Mouse (Mus musculus) cerebellum, adult 11-12 months (tissue): ENCODE measurements at regions not wholly inside any gene's neighbourhood (a gene's known extent, or its start where the extent isn't known, plus 50 kb on each side); places are given as distances from the start of the nearest gene placed in this dataset.

Source experiments
- DNase-seq: peaks from one replicate; pipeline ENCODE4 v3.0.0; 2022

DNA sequence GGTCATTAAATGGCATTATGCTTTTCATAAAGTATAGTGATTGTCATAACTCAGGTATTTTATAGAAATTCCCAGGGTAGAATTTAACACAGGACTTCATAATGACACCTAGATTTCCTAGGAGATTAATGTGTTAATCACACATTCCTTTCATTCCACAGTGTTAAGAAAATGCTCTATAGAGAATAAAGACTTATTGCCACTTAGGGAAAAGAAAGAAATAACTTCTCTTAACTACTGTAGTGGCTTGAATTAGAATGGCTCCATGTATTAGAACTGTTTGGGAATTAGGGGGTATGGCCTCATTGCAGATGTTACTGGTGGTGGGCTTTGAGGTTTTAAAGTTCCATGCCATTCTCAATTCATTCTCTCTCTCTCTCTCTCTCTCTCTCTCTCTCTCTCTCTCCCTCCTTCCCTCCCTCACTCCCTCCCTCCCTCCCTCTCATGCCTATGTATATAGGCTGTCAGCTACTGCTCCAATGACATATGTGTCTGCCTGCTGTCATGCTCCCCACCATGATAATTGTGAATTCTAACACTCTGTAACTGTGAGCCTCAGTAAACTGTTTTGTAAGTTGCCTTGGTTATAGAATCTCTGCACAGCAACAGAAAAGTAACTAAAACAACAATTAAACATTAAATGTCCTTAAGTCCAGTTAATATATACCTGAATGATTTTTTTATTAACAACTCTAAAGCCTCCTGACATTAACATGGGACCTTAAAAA is 425.1 kb upstream of the Depdc1a start:
- DNase-seq = no peak

DNA sequence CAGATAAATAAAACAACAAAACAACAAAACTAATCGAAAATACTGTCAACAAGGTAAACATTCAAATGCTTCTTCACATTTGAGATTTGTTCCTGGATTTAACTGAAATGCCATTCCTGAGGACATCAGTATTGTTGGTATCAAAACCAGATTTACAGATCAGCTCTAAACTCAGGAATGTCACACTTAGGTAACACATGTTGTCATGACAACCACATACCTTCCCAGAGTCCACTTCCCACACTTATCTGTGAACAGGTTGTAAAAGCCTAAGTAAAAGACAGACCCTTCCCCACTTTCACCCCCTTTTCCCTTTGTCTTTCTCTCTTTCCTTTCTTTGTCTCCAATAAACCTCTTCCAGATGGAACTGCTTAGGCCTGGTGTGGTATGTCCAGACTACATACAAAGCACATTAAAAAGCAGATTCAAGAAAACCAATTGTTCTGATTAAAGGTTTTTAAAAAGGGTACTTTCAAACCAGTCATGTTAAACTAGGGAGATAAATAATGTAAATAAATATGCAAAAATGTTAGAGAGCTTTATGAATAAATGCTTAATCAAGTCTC is 438.2 kb upstream of the Depdc1a start:
- no peak for DNase-seq

DNA sequence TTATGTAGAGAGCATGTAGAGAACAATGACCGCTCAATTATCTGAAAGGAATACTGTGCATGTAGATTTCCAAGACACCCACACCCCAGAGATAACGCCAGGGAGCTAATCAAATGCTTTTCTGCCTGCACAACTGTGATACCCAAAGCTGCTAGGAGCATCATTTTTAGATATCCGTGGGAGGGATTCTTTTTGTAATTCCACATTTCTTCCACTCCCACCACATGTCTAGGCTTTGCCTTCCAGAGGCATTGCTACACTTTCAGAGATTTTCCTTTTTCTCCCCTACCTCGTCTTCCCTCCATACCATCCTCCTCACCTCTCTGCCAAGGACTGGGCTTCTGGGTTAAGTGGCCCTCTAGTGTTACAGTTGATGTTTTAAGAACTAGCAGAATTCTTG is 460.4 kb upstream of the Depdc1a start:
- no peak for DNase-seq

DNA sequence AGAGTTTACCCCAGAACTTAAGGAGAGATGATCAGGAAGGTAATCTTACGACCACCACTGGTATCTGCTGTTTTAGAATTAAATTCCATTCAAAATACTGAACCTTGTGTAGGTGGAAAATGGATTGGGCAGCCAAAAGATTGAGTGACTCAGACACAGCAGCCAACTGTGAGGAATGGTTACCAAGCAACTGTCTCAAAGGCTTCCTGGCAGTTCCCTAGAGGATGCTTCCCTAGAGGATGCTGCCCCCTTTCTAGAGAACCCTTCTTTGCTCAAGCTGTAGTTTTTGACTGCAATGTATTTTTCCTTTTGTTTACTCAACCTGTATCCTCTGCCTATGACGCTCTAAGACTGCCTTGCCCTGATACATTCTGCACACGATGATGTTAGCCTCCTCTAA is 463.7 kb upstream of the Depdc1a start:
- no peak for DNase-seq

DNA sequence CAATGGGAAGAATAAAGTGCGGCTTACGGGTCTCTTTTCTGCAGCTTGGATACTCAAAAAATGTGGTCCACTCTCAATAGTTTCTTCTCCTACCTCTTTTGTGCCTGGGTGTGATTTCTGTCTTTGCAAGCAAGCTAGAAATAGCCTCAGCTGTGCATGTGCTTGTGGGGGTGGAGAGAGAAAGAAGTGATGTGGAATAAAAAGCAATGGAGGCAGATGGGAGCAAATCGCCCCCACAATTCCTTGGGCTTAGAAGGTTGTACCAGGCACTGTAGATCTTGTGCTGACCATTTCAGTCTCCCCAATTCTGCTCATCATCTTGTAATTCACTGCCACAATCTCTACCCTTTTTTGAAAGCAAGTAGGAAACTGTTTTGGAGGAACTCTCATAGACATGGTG is 464.6 kb upstream of the Depdc1a start:
- DNase-seq = no peak

DNA sequence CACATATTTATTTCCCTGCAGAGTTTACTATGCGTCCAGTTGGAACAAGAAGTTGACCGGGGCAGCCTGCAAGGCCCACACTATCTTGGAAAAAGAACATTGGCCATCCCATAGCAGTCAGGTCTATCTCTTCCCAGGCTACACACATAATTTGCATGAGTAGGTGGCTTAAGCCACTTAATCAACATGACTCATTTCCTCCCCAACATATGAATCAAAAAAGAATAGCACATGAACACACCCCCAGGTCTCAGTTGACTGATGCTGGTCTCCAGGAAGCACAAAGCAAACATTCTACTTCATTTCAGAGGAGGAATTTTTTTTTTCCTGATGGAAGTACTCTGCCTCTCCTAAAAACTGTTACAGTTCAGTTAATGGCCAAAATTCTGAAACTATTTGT is 465.3 kb upstream of the Depdc1a start:
- DNase-seq = no peak

DNA sequence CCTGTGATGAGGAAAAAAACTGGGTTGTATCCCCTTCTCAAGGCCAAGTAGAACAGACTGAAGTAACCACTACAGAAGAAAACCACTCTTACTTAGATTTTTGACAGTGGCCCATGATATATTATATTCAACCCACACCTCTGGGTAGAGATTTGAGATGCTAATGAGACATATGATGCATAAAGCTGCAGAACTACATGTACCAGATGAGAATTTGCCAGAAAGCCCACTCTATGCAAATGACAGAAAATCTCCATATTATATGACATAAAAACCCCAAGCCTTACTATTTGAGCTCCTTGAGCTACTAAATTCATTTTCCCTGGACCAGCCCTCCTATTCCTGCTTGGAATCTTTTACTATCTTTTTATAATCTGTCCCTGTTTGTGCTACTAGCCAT is 458.4 kb upstream of the Lrrc7 start:
- no peak for DNase-seq

DNA sequence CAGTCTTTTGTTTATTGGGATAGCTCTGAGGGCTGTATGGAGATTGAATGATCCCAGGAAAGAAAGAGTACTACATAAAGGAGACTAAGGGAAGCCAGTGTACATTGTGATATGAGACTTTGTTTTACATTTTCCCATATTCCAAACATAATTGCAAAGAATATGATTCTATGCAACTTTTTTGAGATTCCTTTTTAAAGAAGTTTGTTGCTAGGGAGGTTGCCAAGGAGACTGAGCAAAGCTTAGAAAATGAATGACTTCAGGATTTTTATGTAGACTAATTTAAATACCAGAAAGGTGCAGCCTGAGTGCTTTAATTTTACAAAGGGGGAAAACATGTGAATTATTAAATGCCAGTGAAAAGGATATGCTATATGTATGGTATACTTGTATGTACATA is 455.2 kb upstream of the Lrrc7 start:
- DNase-seq = no peak

DNA sequence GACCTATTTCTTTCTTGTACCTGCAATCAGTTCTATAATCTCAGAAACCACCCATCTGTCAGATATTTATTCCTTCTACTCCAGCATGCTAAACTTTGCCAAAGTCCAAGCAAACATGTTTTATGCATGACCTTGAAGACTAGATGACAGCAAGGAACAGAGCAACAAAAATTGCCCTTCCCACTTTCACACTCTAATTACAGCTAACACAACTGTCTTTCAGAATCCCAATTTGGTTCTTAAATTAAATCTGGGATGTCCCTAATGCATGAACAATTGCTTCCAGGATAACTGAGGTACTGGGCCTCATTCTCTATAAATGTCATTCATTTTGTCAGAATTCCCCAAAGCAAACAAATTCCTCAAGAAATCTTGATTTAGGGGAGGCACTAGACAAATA is 454.4 kb upstream of the Lrrc7 start:
- DNase-seq = no peak

DNA sequence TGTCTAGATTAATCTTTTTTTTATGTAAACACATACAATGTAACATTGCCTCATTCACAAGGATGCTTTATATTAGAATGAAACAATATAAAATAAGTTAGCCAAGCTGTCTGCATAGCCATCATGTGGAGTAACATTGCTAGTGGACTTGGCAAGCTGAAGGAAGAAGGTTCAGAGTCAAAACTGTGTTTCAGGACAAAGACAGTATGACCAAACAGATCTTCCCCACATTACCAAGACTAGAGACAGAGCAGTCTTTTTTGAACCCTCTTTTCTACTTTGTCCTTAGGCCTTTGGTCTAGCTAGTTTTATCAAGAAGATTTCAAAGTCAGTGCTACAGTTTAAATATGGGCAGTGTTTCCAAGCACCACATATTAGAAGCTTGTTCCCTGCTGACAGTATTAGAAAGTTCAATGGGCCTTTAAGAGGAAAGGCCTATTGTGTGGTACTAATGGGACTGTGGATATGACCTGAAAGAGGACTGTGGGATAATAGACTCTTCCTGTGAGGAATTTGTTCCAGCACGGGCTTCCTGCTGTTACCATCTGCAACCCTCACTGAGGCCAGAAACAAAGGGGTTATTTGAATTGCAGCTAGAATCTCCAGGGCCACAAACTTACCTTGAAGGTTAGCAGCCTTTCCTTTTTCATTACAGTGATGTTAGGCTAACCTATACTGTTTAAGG is 449.1 kb upstream of the Lrrc7 start:
- peak; percentile 20 for DNase-seq

DNA sequence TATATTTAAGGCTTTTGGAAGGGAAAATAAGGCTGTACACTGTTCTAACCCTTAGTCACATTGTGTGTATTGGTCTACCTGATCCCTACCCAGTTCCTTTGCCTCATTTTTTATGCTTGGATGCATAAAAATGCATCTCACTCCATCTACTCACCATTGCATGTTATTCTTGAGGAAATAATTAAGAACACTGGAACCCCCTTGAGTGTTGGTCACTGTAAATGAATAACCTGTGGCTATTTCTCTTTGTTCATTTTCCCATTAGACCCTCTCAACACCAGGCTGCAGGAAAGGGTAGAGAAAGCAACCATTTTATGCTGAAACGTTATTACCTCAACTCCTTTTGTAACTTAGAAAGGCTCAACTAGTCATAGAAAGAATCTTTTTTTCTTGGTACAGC is 442.0 kb upstream of the Lrrc7 start:
- no peak for DNase-seq

DNA sequence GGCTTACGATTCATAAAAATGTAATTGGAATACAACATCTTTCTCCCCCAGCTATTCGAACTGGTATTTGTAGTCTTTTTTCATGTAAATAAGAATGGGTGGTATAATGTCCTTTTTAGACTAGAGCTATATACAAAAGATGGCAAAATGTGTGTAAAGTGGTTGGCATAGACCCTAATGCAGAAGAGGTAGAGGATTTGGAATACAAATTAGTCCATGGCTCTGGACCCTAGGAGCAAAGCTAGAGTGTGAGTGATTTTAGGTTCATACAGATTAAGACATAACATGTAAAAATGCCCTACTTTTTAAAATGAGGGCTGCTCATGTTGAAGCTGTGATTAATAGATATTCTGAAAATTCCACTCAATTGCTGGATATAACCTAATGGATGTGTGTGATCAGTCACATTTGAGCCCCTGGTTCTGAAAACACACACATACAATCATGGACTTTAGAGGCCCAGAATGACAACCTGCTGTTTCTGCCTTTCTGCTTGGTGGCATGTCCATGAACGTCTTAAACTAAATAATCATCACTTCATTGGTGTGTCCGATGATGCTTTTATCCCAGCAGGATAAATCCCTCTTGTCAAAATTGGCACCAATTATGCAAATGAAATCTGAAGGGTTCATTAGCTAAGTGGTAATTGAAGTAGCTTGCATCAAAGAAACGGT is 423.6 kb upstream of the Lrrc7 start:
- no peak for DNase-seq

DNA sequence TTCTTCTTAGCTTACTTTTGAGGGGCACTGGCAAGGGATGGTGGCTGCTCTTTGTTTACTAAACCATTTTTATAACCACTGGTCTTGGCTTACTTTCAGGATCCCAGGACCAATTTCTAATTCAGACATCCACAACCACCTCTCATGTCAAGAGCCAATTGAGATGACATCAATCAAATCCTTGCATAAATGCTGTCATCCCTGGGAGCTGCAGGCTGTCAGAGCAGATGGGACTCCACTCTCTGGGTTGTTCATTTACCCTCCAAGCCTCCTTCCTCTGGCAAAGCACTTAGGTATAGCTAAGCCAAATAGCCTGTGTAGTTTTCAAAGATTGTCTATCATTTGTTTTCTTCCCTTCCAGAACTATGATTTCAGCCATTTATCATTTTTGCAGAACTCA is 385.0 kb upstream of the Lrrc7 start:
- no peak for DNase-seq

DNA sequence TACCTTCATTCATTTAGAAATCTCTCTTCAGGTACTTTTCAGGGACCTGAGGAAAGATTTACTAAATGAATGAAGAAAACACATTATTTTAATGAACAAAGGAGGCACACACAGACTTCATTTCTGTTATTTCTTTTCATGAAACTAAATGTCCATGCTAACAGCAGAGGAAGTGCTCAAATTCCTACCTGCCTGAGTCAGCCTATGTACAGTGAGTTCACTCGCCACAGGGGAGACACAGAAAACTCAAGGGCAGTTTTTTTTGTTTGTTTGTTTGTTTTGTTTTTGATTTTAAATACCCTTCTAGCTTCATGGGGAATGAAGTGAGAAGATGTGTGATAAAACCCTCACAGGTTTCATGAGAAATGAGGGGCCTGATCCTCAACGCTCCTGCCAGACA is 343.1 kb upstream of the Lrrc7 start:
- no peak for DNase-seq

DNA sequence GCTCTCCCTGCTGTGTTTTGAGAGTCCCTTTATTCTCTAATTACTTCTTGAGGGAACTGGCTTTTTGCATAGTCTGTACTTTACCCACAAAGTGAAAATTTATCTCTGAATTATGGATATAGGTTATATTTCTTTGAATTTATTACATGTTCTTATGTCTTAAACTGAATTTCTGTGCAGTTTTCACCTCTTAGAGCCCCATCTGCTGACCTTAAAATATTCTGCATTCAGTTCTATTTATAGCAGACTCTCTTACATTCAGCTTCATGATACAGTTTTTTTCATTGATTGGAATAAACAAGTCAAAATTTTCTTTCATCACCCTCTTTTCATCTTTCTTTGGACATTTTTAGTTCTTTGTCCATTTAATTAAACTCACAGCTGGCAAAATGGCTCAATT is 337.4 kb upstream of the Lrrc7 start:
- no peak for DNase-seq

DNA sequence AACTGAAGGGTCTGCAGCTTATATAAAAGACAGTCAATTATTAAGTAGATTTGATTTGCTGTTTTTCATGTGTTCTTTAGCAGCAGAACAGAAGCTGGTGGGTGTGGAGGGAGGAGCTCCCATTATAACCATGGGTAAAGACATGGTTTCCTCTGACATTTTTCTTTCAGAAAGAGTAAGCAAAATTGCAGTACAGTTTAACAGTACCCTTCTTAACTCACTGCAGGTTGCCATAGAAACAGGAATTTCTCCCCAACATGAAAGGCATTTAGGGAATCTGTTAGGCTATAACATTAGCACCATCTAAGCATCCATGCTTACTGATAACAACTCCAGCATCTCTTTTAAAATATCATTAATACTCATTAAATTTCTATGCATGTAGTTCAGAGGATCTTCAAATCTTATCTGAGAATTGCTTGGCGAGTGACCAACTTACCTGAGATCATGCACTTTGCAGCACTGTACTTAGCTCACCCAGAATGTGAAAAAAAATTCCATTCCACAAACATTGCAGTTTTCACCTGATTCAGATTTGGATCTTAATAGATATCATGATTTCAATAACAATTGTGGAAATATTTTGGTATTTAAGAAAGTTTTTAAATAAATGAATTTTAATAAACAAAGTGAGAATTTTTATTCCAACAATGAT is 324.8 kb upstream of the Lrrc7 start:
- DNase-seq = no peak

DNA sequence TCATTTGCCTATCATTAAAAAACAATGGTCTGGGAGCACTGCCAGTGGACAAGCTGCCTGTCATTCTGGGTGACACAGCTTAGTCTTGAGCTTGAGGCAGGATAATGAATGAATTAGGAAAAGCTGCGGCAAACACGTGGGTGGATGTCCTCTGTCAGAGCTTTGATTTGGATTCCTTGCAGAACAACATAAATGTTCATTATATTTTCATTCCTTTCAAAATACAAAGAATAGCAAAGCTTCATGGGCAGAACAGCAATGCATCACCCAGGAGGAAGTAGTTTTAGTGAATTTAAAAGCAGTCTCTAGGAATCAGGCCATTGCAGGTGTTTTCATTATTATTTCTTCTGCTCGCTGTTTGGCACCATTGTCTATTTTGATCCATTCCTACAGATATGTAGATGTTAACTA is 324.3 kb upstream of the Lrrc7 start:
- no peak for DNase-seq
